Mouse (Mus musculus) myocyte (in vitro differentiated cells): ENCODE results near the gene Vmn1r167.
"Not testable (repeated sequence)": the region's sequence is repeated elsewhere in the genome, so short reads cannot be mapped to it uniquely, and the experiment has no call there.

Experiments
- CEBPB ChIP-seq: IDR thresholded peaks from 2 replicates; pipeline ENCODE4 v1.6.1; 2011; ENCODE audit warnings: mild to moderate bottlenecking, moderate library complexity; ENCODE audit not compliant: poor library complexity, insufficient read depth, severe bottlenecking
- E2F4 ChIP-seq: IDR thresholded peaks from one replicate; pipeline ENCODE4 v1.6.1; 2011; ENCODE audit warnings: mild to moderate bottlenecking, control low read depth, moderate library complexity; ENCODE audit not compliant: insufficient read depth
- MYOD1 ChIP-seq, 3 experiments: IDR thresholded peaks; one replicate each; pipeline ENCODE4 v1.6.1; 2011; ENCODE audit warnings: control low read depth in 2 of 3, low read depth in 2 of 3, mild to moderate bottlenecking in 2 of 3, moderate library complexity in 1 of 3; ENCODE audit not compliant: insufficient read length in 2 of 3, control insufficient read depth in 1 of 3
- POLR2A ChIP-seq: IDR thresholded peaks from one replicate; pipeline ENCODE4 v1.6.1; 2011; ENCODE audit warnings: low read depth, mild to moderate bottlenecking, control low read depth, moderate library complexity; ENCODE audit not compliant: insufficient read length
- POLR2AphosphoS2 ChIP-seq: IDR thresholded peaks from one replicate; pipeline ENCODE4 v1.6.1; 2011; ENCODE audit warnings: low read depth, control low read depth; ENCODE audit not compliant: insufficient read length
- USF1 ChIP-seq: IDR thresholded peaks from one replicate; pipeline ENCODE4 v1.6.1; 2011; ENCODE audit warnings: low read depth, mild to moderate bottlenecking, control low read depth, moderate library complexity

GRCm38 (mm10) chr7:23470832-23471231, 36.2 kb downstream of the Vmn1r167 start:
- TF ChIP-seq CEBPB; E2F4; POLR2A; USF1; MYOD1 (IDR thresholded peaks at IDR 0.05; ENCODE audit: control insufficient read depth in 1 of 3, insufficient read length in 2 of 3, low read depth in 2 of 3); POLR2AphosphoS2: not testable (repeated sequence)
